ENCODE assay signal across 10 mouse cellular contexts in genomic region chr6:114461536-114461935, GRCm38 (mm10).
DNase-seq lines count a peak whose midpoint lies in the region; ATAC-seq and TF ChIP-seq lines count a peak whose summit lies in the region.
"Had no signal": no experiment of that assay in that cellular context is flagged by ENCODE, and none has a peak within 500 bp of the region (broad histone marks: within the 10 kb centered on the region; RNA-seq: fewer than 3 reads in every experiment).

No protein-coding gene starts in this region.

- in situ Hi-C loops in ES-E14 (cut with MboI; ENCODE audit: low sequenced_read_pairs in 2 of 2, unreplicated experiment in 2 of 2) = no loop called here

- H3K36me3 ChIP-seq in kidney, embryonic 16.5 days (ENCODE audit: insufficient read depth, low read length) = no peaks in the 10 kb centered on the region
- H3K36me3 ChIP-seq in ES-E14 (ENCODE audit: control insufficient read depth, insufficient read depth, low read length, poor library complexity, severe bottlenecking) = no peaks in the 10 kb centered on the region
- no peaks in the 10 kb centered on the region for H3K36me3 ChIP-seq in liver, postnatal 0 days (replicated peaks; ENCODE audit: insufficient read depth, low read length)
- H3K36me3 ChIP-seq: embryonic facial prominence, embryonic 12.5 days; hindbrain, embryonic 10.5 days had no signal

- H3K9ac ChIP-seq in kidney, embryonic 16.5 days (replicated peaks; ENCODE audit: low read length) = no peak overlapping the region
- no peak overlapping the region for H3K9ac ChIP-seq in ES-E14 (ENCODE audit: insufficient read depth, low read depth, low read length, poor library complexity, severe bottlenecking)
- no peak overlapping the region for H3K9ac ChIP-seq in liver, postnatal 0 days (replicated peaks)
- H3K9ac ChIP-seq: embryonic facial prominence, embryonic 12.5 days had no signal

- no peak for ATAC-seq in kidney, embryonic 16.5 days (ENCODE audit: low FRiP score, low TSS enrichment)
- no peak for ATAC-seq in liver, postnatal 0 days

- H3K4me2 ChIP-seq in kidney, embryonic 16.5 days (replicated peaks; ENCODE audit: low read depth, low read length) = no peak overlapping the region
- H3K4me2 ChIP-seq in liver, postnatal 0 days (ENCODE audit: low read depth, low read length) = no peak overlapping the region
- H3K4me2 ChIP-seq: embryonic facial prominence, embryonic 12.5 days had no signal

- peak; percentile 26 for DNase-seq in kidney, adult 9 months
- DNase-seq in A20 (ENCODE audit: low read depth, low spot score) = peak; percentile 34
- DNase-seq in ES-E14 (ENCODE audit: low read depth, low spot score) = peak; percentile 40
- peak; percentile 33 for DNase-seq in liver, postnatal 0 days
- DNase-seq in frontal cortex, adult 2 months (ENCODE audit: extremely low spot score in 1 of 2, low spot score in 1 of 2) = no peak
- DNase-seq in frontal cortex, postnatal 14 days (ENCODE audit: low spot score in 2 of 2) = no peak
- DNase-seq: right cerebral cortex, postnatal 4 days had no signal

- H3K4me3 ChIP-seq in kidney, embryonic 16.5 days (ENCODE audit: low read length) = no peak overlapping the region
- no peak overlapping the region for H3K4me3 ChIP-seq in ES-E14 (ENCODE audit: insufficient read depth in 1 of 2, low read depth in 1 of 2, low read length in 2 of 2, poor library complexity in 1 of 2, severe bottlenecking in 1 of 2)
- no peak overlapping the region for H3K4me3 ChIP-seq in liver, postnatal 0 days (ENCODE audit: low read depth, low read length)
- H3K4me3 ChIP-seq: embryonic facial prominence, embryonic 12.5 days; hindbrain, embryonic 10.5 days had no signal

- H3K4me1 ChIP-seq in kidney, embryonic 16.5 days (ENCODE audit: insufficient read depth, low read length) = peaks cover 12% of the 10 kb centered on the region
- no peaks in the 10 kb centered on the region for H3K4me1 ChIP-seq in ES-E14 (ENCODE audit: control insufficient read depth in 2 of 2, insufficient read depth in 2 of 2, low read length in 2 of 2, poor library complexity in 1 of 2)
- no peaks in the 10 kb centered on the region for H3K4me1 ChIP-seq in liver, postnatal 0 days (ENCODE audit: insufficient read depth)

- TF ChIP-seq EP300 in liver, postnatal 0 days (IDR thresholded peaks at IDR 0.05; ENCODE audit: low read depth) = no peak

- no peak overlapping the region for H3K27ac ChIP-seq in kidney, embryonic 16.5 days (ENCODE audit: low read length)
- no peak overlapping the region for H3K27ac ChIP-seq in ES-E14 (ENCODE audit: insufficient read depth, low read depth, low read length, poor library complexity, severe bottlenecking)
- no peak overlapping the region for H3K27ac ChIP-seq in liver, postnatal 0 days (ENCODE audit: low read depth)
- H3K27ac ChIP-seq: embryonic facial prominence, embryonic 12.5 days; hindbrain, embryonic 10.5 days had no signal

- H3K27me3 ChIP-seq in kidney, embryonic 16.5 days (ENCODE audit: insufficient read depth, low read length) = no peaks in the 10 kb centered on the region
- H3K27me3 ChIP-seq in liver, postnatal 0 days (ENCODE audit: insufficient read depth, low read length) = no peaks in the 10 kb centered on the region
- H3K27me3 ChIP-seq: embryonic facial prominence, embryonic 12.5 days had no signal

- H3K9me3 ChIP-seq in kidney, embryonic 16.5 days (ENCODE audit: low read length) = peaks cover 6% of the 10 kb centered on the region; the same call in 1 of the 2 replicates
- H3K9me3 ChIP-seq in ES-E14 (ENCODE audit: control insufficient read depth, insufficient read depth, low read depth, low read length) = no peaks in the 10 kb centered on the region
- no peaks in the 10 kb centered on the region for H3K9me3 ChIP-seq in liver, postnatal 0 days (ENCODE audit: low read length)
- H3K9me3 ChIP-seq: embryonic facial prominence, embryonic 12.5 days had no signal

- TF ChIP-seq CTCF in liver, postnatal 0 days (IDR thresholded peaks at IDR 0.05; ENCODE audit: low read depth) = peak; percentile 64

TF ChIP-seq in ES-E14, 5 proteins besides CTCF, POLR2A, EP300 and RAD21:
- TF ChIP-seq HCFC1 (IDR thresholded peaks at IDR 0.05; ENCODE audit: borderline replicate concordance, insufficient read depth, low read length) = no peak
- 0 out of 2 replicates have a peak, but pooled peaks have one; percentile 20 for TF ChIP-seq ZC3H11A (IDR thresholded peaks at IDR 0.05; ENCODE audit: borderline replicate concordance, low read depth, low read length)

Comparison
In these comparisons a context has a peak if more than half of its experiments do, and no peak if none do; other contexts are left out.
1. DNase-seq: peak in kidney, adult 9 months (single experiment), A20 (single experiment), ES-E14 (single experiment) and liver, postnatal 0 days (single experiment); none in frontal cortex, adult 2 months (0 of 2) and frontal cortex, postnatal 14 days (0 of 2).